Comparison of ENCODE assay signal across 20 mouse cellular contexts in the genomic region with DNA sequence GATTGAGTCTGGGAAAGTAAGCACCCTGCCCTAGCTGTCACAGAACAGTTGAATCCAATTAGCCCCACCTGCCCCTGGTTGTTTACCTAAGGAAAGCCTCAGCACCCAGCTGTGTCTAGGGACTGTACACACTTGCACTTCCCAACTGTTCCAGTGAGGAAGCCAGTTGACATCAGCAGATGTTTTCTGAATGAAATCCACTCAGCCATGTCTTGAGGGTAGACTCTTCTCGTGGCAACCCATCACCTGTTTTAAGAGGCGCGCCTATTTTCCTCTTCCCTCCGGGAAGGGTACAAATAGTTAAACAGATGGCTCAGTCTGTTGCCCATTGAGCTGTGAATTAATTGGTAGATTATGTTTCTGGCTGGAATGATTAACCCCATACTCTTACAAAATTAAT.
A peak's percentile ranks its signal among the peaks of the same experiment; 100 is the strongest.
DNase-seq lines count a peak whose midpoint lies in the region; ATAC-seq and TF ChIP-seq lines count a peak whose summit lies in the region.
"Had no signal": no experiment of that assay in that cellular context is flagged by ENCODE, and none has a peak within 500 bp of the region (broad histone marks: within the 10 kb centered on the region; RNA-seq: fewer than 3 reads in every experiment).

No protein-coding gene starts in this region.

- TF ChIP-seq CTCF in forebrain, postnatal 0 days (IDR thresholded peaks at IDR 0.05; ENCODE audit: low read depth) = no peak
- no peak for TF ChIP-seq CTCF in kidney, postnatal 0 days (IDR thresholded peaks at IDR 0.05; ENCODE audit: low read depth)
- no peak for TF ChIP-seq CTCF in liver, postnatal 0 days (IDR thresholded peaks at IDR 0.05; ENCODE audit: low read depth)

- no peaks in the 10 kb centered on the region for H3K9me3 ChIP-seq in forebrain, embryonic 11.5 days (ENCODE audit: control insufficient read depth, low read length)
- no peaks in the 10 kb centered on the region for H3K9me3 ChIP-seq in forebrain, postnatal 0 days (ENCODE audit: low read length)
- no peaks in the 10 kb centered on the region for H3K9me3 ChIP-seq in kidney, postnatal 0 days (replicated peaks; ENCODE audit: low read length)
- no peaks in the 10 kb centered on the region for H3K9me3 ChIP-seq in forebrain, embryonic 16.5 days (ENCODE audit: control insufficient read depth, low read length)
- H3K9me3 ChIP-seq in liver, postnatal 0 days (ENCODE audit: low read length) = no peaks in the 10 kb centered on the region
- H3K9me3 ChIP-seq: G1E; heart, embryonic 12.5 days; limb, embryonic 12.5 days; liver, embryonic 15.5 days had no signal

- no peaks in the 10 kb centered on the region for H3K4me1 ChIP-seq in forebrain, embryonic 11.5 days (replicated peaks; ENCODE audit: control insufficient read depth, insufficient read depth, low read length)
- no peaks in the 10 kb centered on the region for H3K4me1 ChIP-seq in forebrain, postnatal 0 days (ENCODE audit: insufficient read depth)
- no peaks in the 10 kb centered on the region for H3K4me1 ChIP-seq in kidney, postnatal 0 days (replicated peaks; ENCODE audit: insufficient read depth, low read length)
- 0 out of 2 replicates have a peak, but pooled peaks cover 4% of the 10 kb centered on the region for H3K4me1 ChIP-seq in forebrain, embryonic 16.5 days (replicated peaks; ENCODE audit: control insufficient read depth, insufficient read depth, low read length)
- no peaks in the 10 kb centered on the region for H3K4me1 ChIP-seq in liver, postnatal 0 days (ENCODE audit: insufficient read depth)
- H3K4me1 ChIP-seq: limb, embryonic 12.5 days; liver, embryonic 15.5 days had no signal

- H3K36me3 ChIP-seq in forebrain, embryonic 11.5 days (ENCODE audit: control insufficient read depth, insufficient read depth, low read length) = no peaks in the 10 kb centered on the region
- H3K36me3 ChIP-seq in forebrain, postnatal 0 days (ENCODE audit: insufficient read depth) = no peaks in the 10 kb centered on the region
- H3K36me3 ChIP-seq in kidney, postnatal 0 days (ENCODE audit: insufficient read depth, low read length) = no peaks in the 10 kb centered on the region
- H3K36me3 ChIP-seq in forebrain, embryonic 16.5 days (ENCODE audit: control insufficient read depth, insufficient read depth) = no peaks in the 10 kb centered on the region
- no peaks in the 10 kb centered on the region for H3K36me3 ChIP-seq in liver, postnatal 0 days (replicated peaks; ENCODE audit: insufficient read depth, low read length)
- H3K36me3 ChIP-seq: heart, embryonic 12.5 days; limb, embryonic 12.5 days; liver, embryonic 15.5 days had no signal

- 0 out of 2 replicates have a peak, but pooled peaks have one; percentile 44 for ATAC-seq in forebrain, embryonic 11.5 days (replicated peaks; ENCODE audit: low FRiP score)
- no peak for ATAC-seq in forebrain, postnatal 0 days
- ATAC-seq in kidney, postnatal 0 days (replicated peaks; ENCODE audit: low FRiP score, low read depth) = peak; percentile 61; the same call in 1 of the 2 replicates
- ATAC-seq in forebrain, embryonic 16.5 days = no peak
- no peak for ATAC-seq in liver, postnatal 0 days

- H3K4me2 ChIP-seq in forebrain, embryonic 11.5 days (ENCODE audit: low read depth, low read length, severe bottlenecking) = no peak overlapping the region
- H3K4me2 ChIP-seq in forebrain, postnatal 0 days (ENCODE audit: low read depth) = no peak overlapping the region
- no peak overlapping the region for H3K4me2 ChIP-seq in kidney, postnatal 0 days (ENCODE audit: low read length)
- H3K4me2 ChIP-seq in forebrain, embryonic 16.5 days (ENCODE audit: low read length) = no peak overlapping the region
- no peak overlapping the region for H3K4me2 ChIP-seq in liver, postnatal 0 days (ENCODE audit: low read depth, low read length)
- H3K4me2 ChIP-seq: heart, embryonic 12.5 days; limb, embryonic 12.5 days; liver, embryonic 15.5 days had no signal

- no peak overlapping the region for H3K27ac ChIP-seq in forebrain, embryonic 11.5 days (ENCODE audit: low read depth, low read length)
- no peak overlapping the region for H3K27ac ChIP-seq in forebrain, postnatal 0 days (ENCODE audit: low read depth, low read length)
- no peak overlapping the region for H3K27ac ChIP-seq in kidney, postnatal 0 days
- 0 out of 2 replicates have a peak overlapping the region, but pooled peaks have one; percentile 27 for H3K27ac ChIP-seq in forebrain, embryonic 16.5 days (ENCODE audit: low read length)
- H3K27ac ChIP-seq in liver, postnatal 0 days (ENCODE audit: low read depth) = no peak overlapping the region
- H3K27ac ChIP-seq: layer of hippocampus, adult 2 months; left cerebral cortex, adult 2 months; limb, embryonic 12.5 days; liver, embryonic 15.5 days; stomach, postnatal 0 days had no signal

- DNase-seq in forebrain, embryonic 11.5 days (ENCODE audit: low spot score) = no peak
- no peak for DNase-seq in forebrain, postnatal 0 days
- DNase-seq in kidney, postnatal 0 days (ENCODE audit: low spot score) = peak; percentile 36
- no peak for DNase-seq in kidney, postnatal 25 days
- peak; percentile 21 for DNase-seq in ZHBTc4 (ENCODE audit: low read depth, low spot score)
- DNase-seq in liver, postnatal 0 days = no peak
- DNase-seq in heart, postnatal 25 days (ENCODE audit: low spot score) = no peak
- DNase-seq: adrenal gland, postnatal 14 days; gastrocnemius, postnatal 36 days; kidney, adult 18-20 months; lung, postnatal 14 days; thymus, postnatal 25 days had no signal

- no peak for TF ChIP-seq EP300 in liver, postnatal 0 days (IDR thresholded peaks at IDR 0.05; ENCODE audit: low read depth)

- no peak overlapping the region for H3K4me3 ChIP-seq in forebrain, embryonic 11.5 days (ENCODE audit: low read depth, low read length)
- H3K4me3 ChIP-seq in forebrain, postnatal 0 days (ENCODE audit: low read depth, low read length) = no peak overlapping the region
- H3K4me3 ChIP-seq in kidney, postnatal 0 days (replicated peaks; ENCODE audit: low read depth, low read length) = no peak overlapping the region
- no peak overlapping the region for H3K4me3 ChIP-seq in forebrain, embryonic 16.5 days (replicated peaks; ENCODE audit: low read length)
- H3K4me3 ChIP-seq in liver, postnatal 0 days (ENCODE audit: low read depth, low read length) = no peak overlapping the region
- H3K4me3 ChIP-seq: heart, embryonic 12.5 days; layer of hippocampus, adult 2 months; left cerebral cortex, adult 2 months; limb, embryonic 12.5 days; liver, embryonic 15.5 days had no signal

- intact Hi-C loops in heart, postnatal 25 days (cut with DNase I) = no loop called here

- H3K9ac ChIP-seq in forebrain, embryonic 11.5 days (ENCODE audit: low read length) = no peak overlapping the region
- no peak overlapping the region for H3K9ac ChIP-seq in forebrain, postnatal 0 days
- H3K9ac ChIP-seq in kidney, postnatal 0 days (ENCODE audit: low read depth, low read length) = no peak overlapping the region
- no peak overlapping the region for H3K9ac ChIP-seq in forebrain, embryonic 16.5 days (replicated peaks; ENCODE audit: low read depth, low read length)
- H3K9ac ChIP-seq in liver, postnatal 0 days (replicated peaks) = no peak overlapping the region
- H3K9ac ChIP-seq: heart, embryonic 12.5 days; limb, embryonic 12.5 days; liver, embryonic 15.5 days had no signal

- WGBS in forebrain, embryonic 11.5 days = 73% methylated on average over 4 of the region's 4 CpGs
- WGBS in forebrain, postnatal 0 days = 50% methylated on average over 4 of the region's 4 CpGs
- WGBS in kidney, postnatal 0 days = 50% methylated on average over 4 of the region's 4 CpGs
- 45% methylated on average over 4 of the region's 4 CpGs for WGBS in forebrain, embryonic 16.5 days
- WGBS in liver, postnatal 0 days (ENCODE audit: insufficient replicate concordance) = 75% methylated on average over 4 of the region's 4 CpGs

- no peaks in the 10 kb centered on the region for H3K27me3 ChIP-seq in forebrain, embryonic 11.5 days (ENCODE audit: control insufficient read depth, insufficient read depth, low read length)
- H3K27me3 ChIP-seq in forebrain, postnatal 0 days (ENCODE audit: insufficient read depth, low read length) = no peaks in the 10 kb centered on the region
- H3K27me3 ChIP-seq in kidney, postnatal 0 days (ENCODE audit: insufficient read depth, low read length) = no peaks in the 10 kb centered on the region
- H3K27me3 ChIP-seq in forebrain, embryonic 16.5 days (replicated peaks; ENCODE audit: control insufficient read depth, insufficient read depth, low read length) = no peaks in the 10 kb centered on the region
- H3K27me3 ChIP-seq in liver, postnatal 0 days (ENCODE audit: insufficient read depth, low read length) = no peaks in the 10 kb centered on the region
- H3K27me3 ChIP-seq: heart, embryonic 12.5 days; limb, embryonic 12.5 days; liver, embryonic 15.5 days had no signal

Comparison
In these comparisons a context has a peak if more than half of its experiments do, and no peak if none do; other contexts are left out.
1. ATAC-seq: peak in forebrain, embryonic 11.5 days (single experiment) and kidney, postnatal 0 days (single experiment); none in forebrain, postnatal 0 days (single experiment), forebrain, embryonic 16.5 days (single experiment) and liver, postnatal 0 days (single experiment).
2. DNase-seq: peak in kidney, postnatal 0 days (single experiment) and ZHBTc4 (single experiment); none in forebrain, embryonic 11.5 days (single experiment), forebrain, postnatal 0 days (single experiment), kidney, postnatal 25 days (0 of 2), liver, postnatal 0 days (single experiment) and heart, postnatal 25 days (single experiment).